Mouse (Mus musculus) kidney, adult 2 months (tissue): Measurements from ENCODE around the gene B3gnt6.

ENCODE experiments used
- CTCF ChIP-seq: fragments of 200-500 bp; conservative IDR thresholded peaks from 2 replicates; pipeline ENCODE4 v1.5.1; 2011; ENCODE audit warnings: low read depth, mild to moderate bottlenecking, control low read depth, low read length, moderate library complexity, mixed read lengths; ENCODE audit not compliant: insufficient read depth, insufficient read length
- POLR2A ChIP-seq: fragments of 200-500 bp; IDR thresholded peaks from one replicate; pipeline ENCODE4 v1.6.1; 2011; ENCODE audit warnings: low read depth, low read length, control low read depth

DNA sequence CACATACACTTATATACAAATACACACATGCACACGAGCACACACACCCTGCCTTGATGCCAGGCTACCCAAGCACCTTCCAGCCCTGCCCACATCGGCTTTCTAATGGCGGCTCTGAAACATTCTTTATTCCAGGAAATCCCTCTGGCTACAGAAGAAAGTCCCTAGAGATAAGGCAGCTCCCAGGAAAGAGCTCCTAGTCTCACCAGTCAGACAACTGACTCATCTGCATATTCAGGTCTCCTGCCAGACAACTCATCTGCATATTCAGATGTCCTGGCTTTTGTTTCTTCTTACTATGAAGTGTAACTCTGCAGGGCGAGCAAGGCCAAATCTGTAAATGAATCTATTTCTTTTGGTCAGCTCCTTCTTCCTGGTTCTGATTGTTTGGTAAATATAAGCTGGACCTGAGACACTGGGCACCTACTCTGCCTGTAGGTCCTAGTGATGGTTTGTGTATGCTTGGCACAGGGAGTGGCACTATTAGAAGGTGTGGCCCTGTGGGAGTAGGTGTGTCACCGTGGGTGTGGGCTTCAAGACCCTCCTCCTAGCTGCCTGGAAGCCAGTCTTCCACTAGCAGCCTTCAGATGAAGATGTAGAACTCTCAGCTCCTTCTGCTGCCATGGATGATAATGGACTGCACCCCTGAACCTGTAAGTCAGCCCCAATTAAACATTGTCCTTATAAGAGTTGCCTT lies 41.5 kb downstream of the B3gnt6 start:
- no peak for TF ChIP-seq CTCF
- TF ChIP-seq POLR2A: no peak
